Mouse (Mus musculus): ENCODE results near the gene Capn12.

- no peak for TF ChIP-seq CTCF (IDR thresholded peaks at IDR 0.05; ENCODE audit: borderline replicate concordance, insufficient read depth, low read depth, low read length)
- TF ChIP-seq POLR2A (IDR thresholded peaks at IDR 0.05; ENCODE audit: borderline replicate concordance, insufficient read depth, low read length) = no peak
These were observed 58.4 kb downstream of the Capn12 start for GRCm38 (mm10) chr7:28939418-28940183.
